Mouse (Mus musculus) T-cell, adult 2 months (primary cell): ENCODE results near the gene Sipa1.
A peak's percentile ranks its signal among the peaks of the same experiment; 100 is the strongest.

Source experiments
- DNase-seq: peaks from one replicate; pipeline ENCODE4 v3.0.0; 2022; ENCODE audit warnings: low spot score

Gene Sipa1

GRCm38 (mm10) chr19:5605126-5605525 lies 58.4 kb downstream of the Sipa1 start:
- no peak for DNase-seq

GRCm38 (mm10) chr19:5603664-5604063 lies 59.8 kb downstream of the Sipa1 start:
- no peak for DNase-seq

GRCm38 (mm10) chr19:5601752-5602541 lies 61.6 kb downstream of the Sipa1 start, which contains the start of gene Rnaseh2c:
Gene Rnaseh2c, plus strand, starts transcription at chr19:5601873.
- peak; percentile 89 for DNase-seq
